Mouse (Mus musculus) neural tube, embryonic 12.5 days (tissue): ENCODE results near the gene Spatc1l. TPM values are rescaled to one million over a fixed set of nuclear protein-coding genes. Genes with fewer than 3 reads are reported as not detected.

Source experiments
- polyA plus RNA-seq: library from polyadenylated mRNA; unstranded; fragments of >200 nt; fragmentation: Nextera tagmentation; extraction: Ambion mirVana; gene quantifications from 2 replicates; pipeline ENCODE4 v1.2.1, GENCODE M21; 2016

Gene Spatc1l
- polyA plus RNA-seq, 1 experiment from 2014 or later, result not detected

Other genes starting within 250 kb of the Spatc1l start
- 14.2 and 15.0 TPM in 2 replicates for gene Dip2a, start 217.0 kb upstream of the Spatc1l start, polyA plus RNA-seq
- not detected in 2 replicates for gene AC141477.1, start 121.8 kb upstream of the Spatc1l start, polyA plus RNA-seq
- gene Pcnt, start 119.5 kb upstream of the Spatc1l start, polyA plus RNA-seq, result 11.5 and 15.6 TPM in 2 replicates
- not detected in 2 replicates for gene 2610028H24Rik, start 113.2 kb upstream of the Spatc1l start, polyA plus RNA-seq
- 75.1 and 75.8 TPM in 2 replicates for gene Mcm3ap, start 93.3 kb upstream of the Spatc1l start, polyA plus RNA-seq
- 8.4 TPM in 2 replicates for gene Ybey, start 93.2 kb upstream of the Spatc1l start, polyA plus RNA-seq
- 51.9 and 58.0 TPM in 2 replicates for gene Lss, start 30.7 kb upstream of the Spatc1l start, polyA plus RNA-seq
- 0.34 TPM in 1 of 2 replicates, not detected in the other for gene Ftcd, start 13.4 kb downstream of the Spatc1l start, polyA plus RNA-seq
- 30.9 and 31.0 TPM in 2 replicates for gene Col6a2, start 61.4 kb downstream of the Spatc1l start, polyA plus RNA-seq
- gene Col6a1, start 163.9 kb downstream of the Spatc1l start, polyA plus RNA-seq, result 26.4 and 27.9 TPM in 2 replicates